Mouse (Mus musculus) midbrain, embryonic 16.5 days (tissue): ENCODE measurements around the gene Agbl4. TPM values are rescaled to one million over a fixed set of nuclear protein-coding genes. Genes with fewer than 3 reads are reported as not detected.
A peak's percentile ranks its signal among the peaks of the same experiment; 100 is the strongest.

Experiments
- ATAC-seq: fragments of 200-750 bp; cut with Nextera tagmentation; 2 replicates; pipeline ENCODE4 v1.8.0; 2017; ENCODE audit warnings: moderate TSS enrichment
- H3K27ac ChIP-seq: fragments of 300-500 bp; sonication (generic); 2 replicates; pipeline ENCODE4 v1.5.1; 2014; ENCODE audit warnings: mild to moderate bottlenecking, low read length, mixed read lengths
- H3K27me3 ChIP-seq: fragments of 300-500 bp; sonication (generic); 2 replicates; pipeline ENCODE4 v1.6.1; 2014; ENCODE audit warnings: low read depth, low read length, mixed read lengths; ENCODE audit not compliant: control insufficient read depth, insufficient read depth
- H3K36me3 ChIP-seq: fragments of 300-500 bp; sonication (generic); 2 replicates; pipeline ENCODE4 v1.6.1; 2014; ENCODE audit warnings: mild to moderate bottlenecking, low read length, moderate library complexity, mixed read lengths; ENCODE audit not compliant: control insufficient read depth, insufficient read depth
- H3K4me1 ChIP-seq: fragments of 300-500 bp; sonication (generic); 2 replicates; pipeline ENCODE4 v1.6.1; 2014; ENCODE audit warnings: mild to moderate bottlenecking, low read length, mixed read lengths; ENCODE audit not compliant: control insufficient read depth, insufficient read depth
- H3K4me2 ChIP-seq: fragments of 300-500 bp; sonication (generic); 2 replicates; pipeline ENCODE4 v1.6.1; 2014; ENCODE audit warnings: mild to moderate bottlenecking, low read length, mixed read lengths
- H3K4me3 ChIP-seq: fragments of 300-500 bp; sonication (generic); 2 replicates; pipeline ENCODE4 v1.5.1; 2014; ENCODE audit warnings: low read depth, mild to moderate bottlenecking, low read length, moderate library complexity, mixed read lengths
- H3K9ac ChIP-seq: fragments of 300-500 bp; sonication (generic); 2 replicates; pipeline ENCODE4 v1.6.1; 2014; ENCODE audit warnings: low read depth, low read length, mixed read lengths
- H3K9me3 ChIP-seq: fragments of 300-500 bp; sonication (generic); replicated peaks from 2 replicates; pipeline ENCODE4 v1.6.1; 2014; ENCODE audit warnings: mild to moderate bottlenecking, low read length, mixed read lengths; ENCODE audit not compliant: control insufficient read depth, poor library complexity, severe bottlenecking
- WGBS: fragments of 180-500 bp; shearing (Covaris S2); extraction: QIAGEN DNeasy Blood & Tissue Kit; methylation state at CpG from one replicate; pipeline ENCODE4 v1.1.7; 2014; 5-methylcytosine and 5-hydroxymethylcytosine counted together
- polyA plus RNA-seq: library from polyadenylated mRNA; unstranded; fragments of >200 nt; fragmentation: Nextera tagmentation; extraction: Ambion mirVana; gene quantifications from 2 replicates; pipeline ENCODE4 v1.2.1, GENCODE M21; 2015

Agbl4 gene
- polyA plus RNA-seq, 1 experiment from 2014 or later: 4.5 TPM

DNA sequence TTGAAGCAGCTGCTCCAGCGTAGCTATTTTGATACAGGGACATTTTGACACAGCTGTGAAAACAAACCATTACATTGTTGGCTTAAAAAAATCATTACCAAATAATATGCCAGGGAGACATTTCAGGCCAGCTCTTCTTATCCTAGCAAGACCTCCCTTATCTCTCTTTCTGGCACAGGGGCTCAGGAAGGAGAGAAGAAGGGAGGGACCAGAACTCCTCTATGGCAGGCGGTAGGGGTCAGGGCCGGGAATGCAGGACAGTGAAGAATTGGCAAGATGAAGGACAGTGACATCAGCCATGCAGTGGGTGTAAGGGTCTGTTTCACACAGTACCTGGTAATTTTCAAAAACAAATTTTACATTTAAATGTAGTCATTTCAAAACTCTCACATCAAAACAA lies 1116.5 kb downstream of the Agbl4 start:
- H3K36me3 ChIP-seq: no peaks in the 10 kb centered on the region
- no peak overlapping the region for H3K4me3 ChIP-seq
- WGBS: 75% methylated on average over 3 of the region's 3 CpGs
- H3K4me2 ChIP-seq: no peak overlapping the region
- ATAC-seq: no peak
- peaks cover 7% of the 10 kb centered on the region; the same call in 1 of the 2 replicates for H3K4me1 ChIP-seq
- no peak overlapping the region for H3K9ac ChIP-seq
- no peak overlapping the region for H3K27ac ChIP-seq
- no peaks in the 10 kb centered on the region for H3K27me3 ChIP-seq
- H3K9me3 ChIP-seq: no peaks in the 10 kb centered on the region

DNA sequence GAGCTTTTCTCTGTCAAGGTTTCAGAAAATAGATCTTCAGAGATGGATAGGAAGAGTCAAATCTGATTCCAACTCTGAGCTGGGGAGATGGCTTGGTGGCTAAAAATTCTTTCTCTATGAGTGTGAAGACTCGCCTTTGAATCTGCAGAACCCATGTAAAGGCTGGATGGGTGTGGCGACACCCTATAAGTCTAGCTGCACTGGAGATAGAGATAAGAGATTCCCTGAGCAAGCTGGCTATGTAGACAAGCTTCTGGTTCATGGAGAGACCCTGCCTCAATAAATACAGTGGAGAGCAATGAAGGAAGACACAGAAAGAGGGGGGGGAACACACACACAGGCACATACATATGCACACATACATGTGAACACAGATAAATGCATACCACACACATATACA lies 1118.7 kb downstream of the Agbl4 start:
- no peak overlapping the region for H3K4me2 ChIP-seq
- ATAC-seq: no peak
- H3K27me3 ChIP-seq: no peaks in the 10 kb centered on the region
- no peaks in the 10 kb centered on the region for H3K9me3 ChIP-seq
- no peak overlapping the region for H3K4me3 ChIP-seq
- WGBS: 96% methylated on average over 2 of the region's 2 CpGs
- H3K4me1 ChIP-seq: peaks cover 7% of the 10 kb centered on the region; the same call in 1 of the 2 replicates
- H3K9ac ChIP-seq: no peak overlapping the region
- no peak overlapping the region for H3K27ac ChIP-seq
- no peaks in the 10 kb centered on the region for H3K36me3 ChIP-seq

DNA sequence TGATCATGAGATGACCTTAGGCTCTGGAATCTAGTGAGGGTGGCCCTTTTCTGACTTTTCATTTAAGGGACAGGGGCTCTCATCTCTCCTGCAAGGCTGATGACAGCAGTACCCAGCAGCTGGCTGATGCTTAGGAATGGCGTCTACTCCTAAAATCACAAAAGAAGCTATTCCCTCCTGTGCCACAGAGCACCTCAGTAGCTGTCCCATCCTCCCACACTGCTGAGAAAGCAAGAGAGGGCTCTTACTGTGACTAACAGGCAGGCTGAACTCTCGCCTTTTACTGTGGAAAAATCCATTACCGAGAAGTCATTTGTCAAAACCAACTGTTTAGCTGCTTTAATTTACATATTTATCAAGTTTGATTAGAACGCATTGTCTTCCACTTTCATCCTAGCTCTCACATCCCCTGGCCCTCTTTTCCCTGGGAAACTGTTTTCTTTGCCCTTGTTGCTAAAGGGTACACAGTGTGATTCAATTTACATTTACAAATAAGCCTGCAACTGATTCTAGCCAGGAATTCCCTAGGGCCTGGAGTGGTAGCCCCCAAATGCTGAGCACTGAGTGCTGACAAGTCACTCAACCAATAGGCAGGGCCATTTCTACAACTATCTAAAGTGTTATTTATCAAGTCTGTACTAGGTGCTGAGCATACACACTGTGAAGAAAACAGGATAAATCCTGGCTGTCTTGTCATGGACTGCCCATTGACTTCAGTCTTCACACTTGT lies 1119.8 kb downstream of the Agbl4 start:
- H3K36me3 ChIP-seq: no peaks in the 10 kb centered on the region
- H3K4me2 ChIP-seq: no peak overlapping the region
- H3K9ac ChIP-seq: no peak overlapping the region
- no peak overlapping the region for H3K4me3 ChIP-seq
- WGBS: 21% methylated on average over 4 of the region's 4 CpGs
- peaks cover 7% of the 10 kb centered on the region; the same call in 1 of the 2 replicates for H3K4me1 ChIP-seq
- no peaks in the 10 kb centered on the region for H3K27me3 ChIP-seq
- no peaks in the 10 kb centered on the region for H3K9me3 ChIP-seq
- ATAC-seq: peak; percentile 65; the same call in 1 of the 2 replicates
- no peak overlapping the region for H3K27ac ChIP-seq

DNA sequence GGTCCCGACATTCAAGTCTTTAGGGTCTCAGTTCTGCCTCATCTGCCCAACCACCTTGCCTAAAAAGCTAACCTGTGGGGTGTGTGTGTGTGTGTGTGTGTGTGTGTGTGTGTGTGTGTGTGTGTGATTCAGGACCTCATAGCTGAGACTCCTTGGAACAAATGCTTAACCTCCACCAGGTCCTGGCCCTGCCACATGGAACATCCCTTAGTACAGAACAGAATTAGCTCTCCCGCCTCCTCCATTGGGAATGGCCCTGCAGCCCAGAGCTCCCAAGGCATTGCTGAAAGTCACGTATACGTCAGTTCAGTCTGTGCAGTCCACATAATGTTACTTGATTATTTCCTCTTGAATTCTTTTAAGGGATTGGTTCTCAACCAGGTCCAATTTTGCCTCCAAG lies 1120.7 kb downstream of the Agbl4 start:
- no peaks in the 10 kb centered on the region for H3K36me3 ChIP-seq
- WGBS: 88% methylated on average over 4 of the region's 4 CpGs

DNA sequence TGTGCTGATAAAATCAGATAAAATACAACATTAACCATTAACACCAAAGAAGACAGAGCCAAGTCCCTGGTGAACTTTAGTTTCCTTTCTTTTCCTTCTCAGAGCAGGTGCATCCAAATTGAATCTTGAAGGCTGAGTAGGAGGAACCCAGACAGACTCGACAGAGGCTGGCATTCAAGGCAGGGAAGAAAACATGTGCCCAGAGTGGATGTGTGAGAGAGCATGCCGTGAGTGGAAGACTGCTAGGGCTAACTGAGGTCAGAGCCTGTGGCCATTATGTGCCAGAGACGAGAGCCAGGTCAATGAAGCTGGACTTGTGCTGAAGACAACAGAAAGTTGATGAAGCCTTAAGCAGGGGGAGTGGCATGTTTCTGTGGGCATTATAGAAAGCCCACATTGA lies 1121.8 kb downstream of the Agbl4 start:
- Histone ChIP-seq H3K27ac (no peak overlapping the region), H3K36me3 (no peaks in the 10 kb centered on the region), H3K4me1 (peaks cover 7% of the 10 kb centered on the region; the same call in 1 of the 2 replicates), H3K4me3 (no peak overlapping the region), H3K9me3 (no peaks in the 10 kb centered on the region), H3K9ac (no peak overlapping the region), H3K27me3 (no peaks in the 10 kb centered on the region), H3K4me2 (no peak overlapping the region)
- 63% methylated on average over 3 of the region's 3 CpGs for WGBS
- no peak for ATAC-seq

More for the DNA sequence above, 1120.7 kb downstream of the Agbl4 start:
- no peaks in the 10 kb centered on the region for H3K9me3 ChIP-seq
- no peaks in the 10 kb centered on the region for H3K27me3 ChIP-seq
- no peak overlapping the region for H3K27ac ChIP-seq
- H3K9ac ChIP-seq: no peak overlapping the region
- ATAC-seq: no peak
- peaks cover 7% of the 10 kb centered on the region; the same call in 1 of the 2 replicates for H3K4me1 ChIP-seq
- no peak overlapping the region for H3K4me2 ChIP-seq
- no peak overlapping the region for H3K4me3 ChIP-seq

DNA sequence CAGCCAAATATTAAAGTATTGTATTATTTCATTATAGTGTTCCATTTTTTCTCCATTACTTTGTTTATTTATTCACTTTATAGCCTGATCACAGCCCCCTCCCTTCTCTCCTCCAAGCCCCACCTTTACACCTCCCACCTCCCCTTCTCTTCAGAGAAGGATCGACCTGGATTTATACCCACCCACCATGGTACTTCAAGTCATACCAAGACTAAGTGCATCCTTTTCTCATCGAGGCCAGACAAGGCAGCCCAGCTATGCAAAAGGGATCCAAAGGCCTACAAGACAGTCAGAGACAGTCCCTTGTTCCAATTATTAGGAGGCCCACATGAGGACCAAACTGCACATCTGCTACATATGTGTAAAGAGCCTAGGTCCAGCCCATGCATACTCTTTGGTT lies 1122.5 kb downstream of the Agbl4 start:
- WGBS: 93% methylated on average over 2 of the region's 2 CpGs
- no peaks in the 10 kb centered on the region for H3K27me3 ChIP-seq
- H3K4me1 ChIP-seq: peaks cover 7% of the 10 kb centered on the region; the same call in 1 of the 2 replicates
- no peaks in the 10 kb centered on the region for H3K36me3 ChIP-seq
- no peak overlapping the region for H3K4me2 ChIP-seq
- H3K9me3 ChIP-seq: no peaks in the 10 kb centered on the region
- no peak overlapping the region for H3K9ac ChIP-seq
- H3K4me3 ChIP-seq: no peak overlapping the region
- H3K27ac ChIP-seq: no peak overlapping the region
- ATAC-seq: no peak

DNA sequence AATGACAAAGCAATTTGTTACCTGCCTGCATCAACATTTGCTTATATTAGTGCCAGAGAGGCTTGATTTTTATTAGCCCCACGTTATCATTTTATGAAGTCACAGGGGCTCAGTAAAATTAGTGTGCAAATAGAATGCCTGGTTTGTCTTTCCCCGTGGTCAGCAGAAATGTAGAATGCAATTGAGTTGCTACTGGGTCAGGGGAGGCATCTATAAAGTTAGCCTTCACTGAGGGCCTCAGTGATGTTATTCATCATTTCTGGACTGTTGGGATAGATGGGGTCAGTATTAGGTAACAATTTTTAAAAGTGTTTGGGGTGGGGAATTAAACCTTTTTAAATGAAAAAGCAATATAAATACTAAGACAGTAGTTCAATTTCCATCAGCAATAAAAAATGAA lies 1125.5 kb downstream of the Agbl4 start:
- Histone ChIP-seq H3K9ac (no peak overlapping the region), H3K4me2 (no peak overlapping the region), H3K4me3 (no peak overlapping the region), H3K36me3 (no peaks in the 10 kb centered on the region), H3K9me3 (no peaks in the 10 kb centered on the region), H3K4me1 (no peaks in the 10 kb centered on the region), H3K27me3 (no peaks in the 10 kb centered on the region), H3K27ac (no peak overlapping the region)
- ATAC-seq: no peak
- WGBS: 65% methylated on average over 2 of the region's 2 CpGs

DNA sequence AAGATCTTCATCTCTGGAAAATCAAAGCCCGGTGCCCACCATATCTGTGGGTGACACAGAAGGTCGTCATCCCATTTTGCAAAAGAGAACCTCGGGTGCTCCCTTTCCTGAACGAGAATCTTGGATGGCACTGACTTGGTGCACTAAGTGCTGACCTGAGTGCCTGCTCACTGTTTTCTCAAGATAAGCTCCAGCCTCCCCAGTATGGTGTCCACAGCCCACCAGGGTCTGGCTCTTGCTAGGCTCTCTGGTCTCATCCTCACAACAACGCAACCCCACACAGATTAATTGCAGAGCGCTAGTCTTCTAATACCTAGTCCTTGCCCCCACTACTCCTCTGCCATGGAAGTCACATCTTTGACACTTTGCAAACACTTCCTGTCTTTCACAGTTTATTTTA lies 1131.5 kb downstream of the Agbl4 start:
- no peaks in the 10 kb centered on the region for H3K4me1 ChIP-seq
- H3K36me3 ChIP-seq: no peaks in the 10 kb centered on the region
- WGBS: 91% methylated on average over 6 of the region's 6 CpGs
- H3K4me2 ChIP-seq: no peak overlapping the region
- no peaks in the 10 kb centered on the region for H3K9me3 ChIP-seq
- no peaks in the 10 kb centered on the region for H3K27me3 ChIP-seq
- H3K4me3 ChIP-seq: no peak overlapping the region
- H3K27ac ChIP-seq: no peak overlapping the region
- no peak for ATAC-seq
- no peak overlapping the region for H3K9ac ChIP-seq

DNA sequence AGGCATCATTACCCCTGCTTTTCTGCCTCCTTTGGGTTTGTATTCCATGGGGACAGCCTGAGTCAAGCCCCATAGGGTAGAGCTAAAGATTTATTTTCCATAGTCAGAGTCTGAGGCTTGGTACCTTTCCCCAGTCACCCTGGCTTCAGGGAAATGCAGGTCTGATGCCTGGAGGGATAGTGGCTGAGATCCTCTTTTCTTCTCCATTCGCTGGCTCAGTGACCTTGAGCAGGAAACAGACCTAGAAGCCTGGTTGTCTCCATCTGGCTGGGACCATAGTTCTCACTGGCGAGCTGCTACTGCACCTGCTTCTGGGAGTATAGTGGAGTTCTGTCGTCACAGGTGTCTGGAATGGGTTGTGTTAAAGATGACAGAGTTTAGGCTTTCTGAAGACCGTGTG lies 1132.5 kb downstream of the Agbl4 start:
- 85% methylated on average over 4 of the region's 4 CpGs for WGBS
- H3K27ac ChIP-seq: no peak overlapping the region
- ATAC-seq: no peak
- H3K4me3 ChIP-seq: no peak overlapping the region
- H3K27me3 ChIP-seq: no peaks in the 10 kb centered on the region
- no peak overlapping the region for H3K9ac ChIP-seq
- no peaks in the 10 kb centered on the region for H3K9me3 ChIP-seq
- no peak overlapping the region for H3K4me2 ChIP-seq
- H3K36me3 ChIP-seq: no peaks in the 10 kb centered on the region
- no peaks in the 10 kb centered on the region for H3K4me1 ChIP-seq
